Comparison of ENCODE assay signal across 7 mouse cellular contexts in genomic region chr4:133966271-133966940, GRCm38 (mm10). TPM values are rescaled to one million over a fixed set of nuclear protein-coding genes. Genes with fewer than 3 reads are reported as not detected.
DNase-seq lines count a peak whose midpoint lies in the region; ATAC-seq lines count a peak whose summit lies in the region.

No protein-coding gene starts in this region.

- no peaks in the 10 kb centered on the region for H3K9me3 ChIP-seq in megakaryocyte, embryonic 14.5 days
- no peaks in the 10 kb centered on the region for H3K9me3 ChIP-seq in forebrain, embryonic 12.5 days
- H3K9me3 ChIP-seq in limb, embryonic 13.5 days = no peaks in the 10 kb centered on the region
- H3K9me3 ChIP-seq in stomach, embryonic 15.5 days = no peaks in the 10 kb centered on the region

- peak overlapping the region; percentile 82 for H3K4me2 ChIP-seq in forebrain, embryonic 12.5 days
- peak overlapping the region; percentile 79 for H3K4me2 ChIP-seq in limb, embryonic 13.5 days (replicated peaks)
- peak overlapping the region; percentile 58 for H3K4me2 ChIP-seq in stomach, embryonic 15.5 days

- no peak for DNase-seq in frontal cortex, postnatal 36 days (ENCODE audit: low spot score in 2 of 2)
- no peak for DNase-seq in layer of hippocampus, adult 9-11 months

- peak overlapping the region; percentile 97 for H3K9ac ChIP-seq in forebrain, embryonic 12.5 days
- peak overlapping the region; percentile 97 for H3K9ac ChIP-seq in limb, embryonic 13.5 days
- peak overlapping the region; percentile 2; the same call in 1 of the 2 replicates for H3K9ac ChIP-seq in stomach, embryonic 15.5 days

- 48% methylated on average over 12 of the region's 12 CpGs for WGBS in forebrain, embryonic 12.5 days
- 47% methylated on average over 12 of the region's 12 CpGs for WGBS in limb, embryonic 13.5 days
- WGBS in stomach, embryonic 15.5 days = 29% methylated on average over 12 of the region's 12 CpGs

- H3K36me3 ChIP-seq in megakaryocyte, embryonic 14.5 days (replicated peaks; ENCODE audit: low read length) = peaks cover 55% of the 10 kb centered on the region
- peaks cover 37% of the 10 kb centered on the region for H3K36me3 ChIP-seq in forebrain, embryonic 12.5 days (replicated peaks)
- peaks cover 52% of the 10 kb centered on the region for H3K36me3 ChIP-seq in limb, embryonic 13.5 days
- H3K36me3 ChIP-seq in stomach, embryonic 15.5 days = peaks cover 22% of the 10 kb centered on the region

- H3K4me3 ChIP-seq in megakaryocyte, embryonic 14.5 days (replicated peaks) = peak overlapping the region; percentile 95
- peak overlapping the region; percentile 80 for H3K4me3 ChIP-seq in forebrain, embryonic 12.5 days (replicated peaks)
- H3K4me3 ChIP-seq in limb, embryonic 13.5 days = peak overlapping the region; percentile 64
- H3K4me3 ChIP-seq in stomach, embryonic 15.5 days (replicated peaks) = peak overlapping the region; percentile 75

- H3K27ac ChIP-seq in forebrain, embryonic 12.5 days = peak overlapping the region; percentile 100; the same call in 1 of the 2 replicates
- H3K27ac ChIP-seq in limb, embryonic 13.5 days = 0 out of 2 replicates have a peak overlapping the region, but pooled peaks have one; percentile 99
- peak overlapping the region; percentile 52; the same call in 1 of the 2 replicates for H3K27ac ChIP-seq in stomach, embryonic 15.5 days

- H3K4me1 ChIP-seq in megakaryocyte, embryonic 14.5 days = peaks cover 35% of the 10 kb centered on the region
- peaks cover 44% of the 10 kb centered on the region for H3K4me1 ChIP-seq in forebrain, embryonic 12.5 days
- peaks cover 25% of the 10 kb centered on the region for H3K4me1 ChIP-seq in limb, embryonic 13.5 days
- peaks cover 17% of the 10 kb centered on the region for H3K4me1 ChIP-seq in stomach, embryonic 15.5 days

- no peak for ATAC-seq in megakaryocyte, adult 5-6 weeks (ENCODE audit: poor library complexity, severe bottlenecking)
- ATAC-seq in forebrain, embryonic 12.5 days (ENCODE audit: low FRiP score) = no peak
- ATAC-seq in limb, embryonic 13.5 days (ENCODE audit: low FRiP score, low read depth) = no peak
- ATAC-seq in stomach, embryonic 15.5 days (ENCODE audit: insufficient read depth, low FRiP score, low read depth) = no peak

- H3K27me3 ChIP-seq in megakaryocyte, embryonic 14.5 days (replicated peaks) = no peaks in the 10 kb centered on the region
- H3K27me3 ChIP-seq in forebrain, embryonic 12.5 days = no peaks in the 10 kb centered on the region
- H3K27me3 ChIP-seq in limb, embryonic 13.5 days = no peaks in the 10 kb centered on the region
- H3K27me3 ChIP-seq in stomach, embryonic 15.5 days (replicated peaks) = no peaks in the 10 kb centered on the region

RNA-seq across cellular contexts. Expression of gene Hmgn2, which starts 2.0 kb away (rescaled TPM):
- 89.8 and 993 TPM in 2 replicates for polyA plus RNA-seq in megakaryocyte, embryonic 14.5 days (2012; ENCODE audit: insufficient read depth, low replicate concordance)
- 1,486 and 1,526 TPM in 2 replicates for total RNA-seq in megakaryocyte, adult 5-6 weeks (2015)
- 700 and 725 TPM in 2 replicates for total RNA-seq in megakaryocyte, adult 5-6 weeks (2017)
- 3,644 and 3,855 TPM in 2 replicates for polyA plus RNA-seq in forebrain, embryonic 12.5 days (2016; fragmentation: Nextera tagmentation; extraction: Ambion mirVana)
- polyA plus RNA-seq in limb, embryonic 13.5 days (2015; fragmentation: Nextera tagmentation; extraction: Ambion mirVana) = 2,551 and 2,596 TPM in 2 replicates
- 1,858 and 2,056 TPM in 2 replicates for polyA plus RNA-seq in stomach, embryonic 15.5 days (2015; fragmentation: Nextera tagmentation; extraction: Ambion mirVana)

RNA-seq across cellular contexts. Expression of gene Dhdds, which starts 34.3 kb away (rescaled TPM):
- 4.5 and 32.2 TPM in 2 replicates for polyA plus RNA-seq in megakaryocyte, embryonic 14.5 days (2012; ENCODE audit: insufficient read depth, low replicate concordance)
- 26.6 and 28.9 TPM in 2 replicates for total RNA-seq in megakaryocyte, adult 5-6 weeks (2015)
- 17.9 and 24.0 TPM in 2 replicates for total RNA-seq in megakaryocyte, adult 5-6 weeks (2017)
- 45.5 and 48.6 TPM in 2 replicates for polyA plus RNA-seq in forebrain, embryonic 12.5 days (2016; fragmentation: Nextera tagmentation; extraction: Ambion mirVana)
- polyA plus RNA-seq in limb, embryonic 13.5 days (2015; fragmentation: Nextera tagmentation; extraction: Ambion mirVana) = 45.1 and 45.6 TPM in 2 replicates
- polyA plus RNA-seq in stomach, embryonic 15.5 days (2015; fragmentation: Nextera tagmentation; extraction: Ambion mirVana) = 39.9 and 41.5 TPM in 2 replicates

RNA-seq across cellular contexts. Expression of gene Lin28a, which starts 52.2 kb away (rescaled TPM):
- not detected in 2 replicates for polyA plus RNA-seq in megakaryocyte, embryonic 14.5 days (2012; ENCODE audit: insufficient read depth, low replicate concordance)
- total RNA-seq in megakaryocyte, adult 5-6 weeks (2015) = 4.8 TPM in 2 replicates
- total RNA-seq in megakaryocyte, adult 5-6 weeks (2017) = 30.8 and 36.5 TPM in 2 replicates
- 0.92 and 1.5 TPM in 2 replicates for polyA plus RNA-seq in forebrain, embryonic 12.5 days (2016; fragmentation: Nextera tagmentation; extraction: Ambion mirVana)
- 0.14 and 0.38 TPM in 2 replicates for polyA plus RNA-seq in limb, embryonic 13.5 days (2015; fragmentation: Nextera tagmentation; extraction: Ambion mirVana)
- polyA plus RNA-seq in stomach, embryonic 15.5 days (2015; fragmentation: Nextera tagmentation; extraction: Ambion mirVana) = 0.12 and 0.17 TPM in 2 replicates

Comparison
In these comparisons a context has a peak if more than half of its experiments do, and no peak if none do; other contexts are left out.
1. H3K9ac ChIP-seq: peak in every context shown above with its lines; median percentile 97 in forebrain, embryonic 12.5 days; 97 in limb, embryonic 13.5 days; 2 in stomach, embryonic 15.5 days.